Mouse (Mus musculus) limb, embryonic 14.5 days (tissue): ENCODE measurements at regions not wholly inside any gene's neighbourhood (a gene's known extent, or its start where the extent isn't known, plus 50 kb on each side); places are given as distances from the start of the nearest gene placed in this dataset.

Source experiments
- ATAC-seq: fragments of 200-750 bp; cut with Nextera tagmentation; 2 replicates; pipeline ENCODE4 v1.8.0; 2017; ENCODE audit warnings: low read depth, moderate number of reproducible peaks, moderate TSS enrichment; ENCODE audit not compliant: low FRiP score
- DNase-seq: peaks from one replicate; pipeline ENCODE4 v3.0.0-alpha.2; 2015; ENCODE audit warnings: low spot score
- H3K27ac ChIP-seq: fragments of 300-500 bp; sonication (generic); replicated peaks from 2 replicates; pipeline ENCODE4 v1.5.1; 2014; ENCODE audit warnings: low read depth, mild to moderate bottlenecking, low read length, moderate library complexity, mixed read lengths
- H3K27me3 ChIP-seq: fragments of 300-500 bp; sonication (generic); 2 replicates; pipeline ENCODE4 v1.6.1; 2014; ENCODE audit warnings: low read length, mixed read lengths; ENCODE audit not compliant: control insufficient read depth, insufficient read depth
- H3K36me3 ChIP-seq: fragments of 300-500 bp; sonication (generic); 2 replicates; pipeline ENCODE4 v1.6.1; 2014; ENCODE audit warnings: mild to moderate bottlenecking, low read length, moderate library complexity, mixed read lengths; ENCODE audit not compliant: control insufficient read depth, insufficient read depth
- H3K4me1 ChIP-seq: fragments of 300-500 bp; sonication (generic); 2 replicates; pipeline ENCODE4 v1.6.1; 2014; ENCODE audit warnings: antibody characterized with exemption, low read length, mixed read lengths; ENCODE audit not compliant: control insufficient read depth, insufficient read depth
- H3K4me2 ChIP-seq: fragments of 300-500 bp; sonication (generic); replicated peaks from 2 replicates; pipeline ENCODE4 v1.6.1; 2014; ENCODE audit warnings: low read depth, mild to moderate bottlenecking, low read length, moderate library complexity; ENCODE audit not compliant: severe bottlenecking
- H3K4me3 ChIP-seq: fragments of 300-500 bp; sonication (generic); replicated peaks from 2 replicates; pipeline ENCODE4 v1.5.1; 2014; ENCODE audit warnings: low read length
- H3K9ac ChIP-seq: fragments of 300-500 bp; sonication (generic); 2 replicates; pipeline ENCODE4 v1.6.1; 2014; ENCODE audit warnings: mild to moderate bottlenecking, low read depth, low read length, moderate library complexity; ENCODE audit not compliant: severe bottlenecking
- H3K9me3 ChIP-seq: fragments of 300-500 bp; sonication (generic); 2 replicates; pipeline ENCODE4 v1.6.1; 2016; ENCODE audit warnings: low read length; ENCODE audit not compliant: control insufficient read depth
- POLR2A ChIP-seq: fragments of 200-500 bp; IDR thresholded peaks from 2 replicates; pipeline ENCODE4 v1.8.0; 2012; ENCODE audit warnings: inconsistent platforms, mild to moderate bottlenecking, moderate library complexity, borderline replicate concordance; ENCODE audit not compliant: insufficient read depth, insufficient read length; ENCODE audit errors: extremely low read depth
- WGBS: fragments of 180-500 bp; shearing (Covaris S2); extraction: QIAGEN DNeasy Blood & Tissue Kit; methylation state at CpG from one replicate; pipeline ENCODE4 v1.1.7; 2014; 5-methylcytosine and 5-hydroxymethylcytosine counted together

GRCm38 (mm10) chr2:137880211-137881031 is 375.9 kb upstream of the Btbd3 start:
- Histone ChIP-seq H3K27ac (0 out of 2 replicates have a peak overlapping the region, but pooled peaks have one; percentile 16), H3K4me1 (0 out of 2 replicates have a peak, but pooled peaks cover 2% of the 10 kb centered on the region), H3K36me3 (no peaks in the 10 kb centered on the region), H3K9me3 (no peaks in the 10 kb centered on the region), H3K9ac (no peak overlapping the region), H3K27me3 (no peaks in the 10 kb centered on the region), H3K4me2 (no peak overlapping the region), H3K4me3 (no peak overlapping the region)
- ATAC-seq (peak; percentile 84), DNase-seq (peak; percentile 64)
- 30% methylated on average over 7 of the region's 7 CpGs for WGBS
- no peak for TF ChIP-seq POLR2A

GRCm38 (mm10) chr2:137869676-137870075 is 386.7 kb upstream of the Btbd3 start:
- H3K27ac ChIP-seq, result no peak overlapping the region
- H3K27me3 ChIP-seq, result no peaks in the 10 kb centered on the region
- ATAC-seq (no peak), DNase-seq (no peak)
- H3K4me1 ChIP-seq, result no peaks in the 10 kb centered on the region
- WGBS, result 85% methylated on average over 4 of the region's 4 CpGs
- no peak overlapping the region for H3K9ac ChIP-seq
- H3K36me3 ChIP-seq, result no peaks in the 10 kb centered on the region
- no peaks in the 10 kb centered on the region for H3K9me3 ChIP-seq
- H3K4me3 ChIP-seq, result no peak overlapping the region
- no peak overlapping the region for H3K4me2 ChIP-seq
- TF ChIP-seq POLR2A, result no peak

- H3K9me3 ChIP-seq, result no peaks in the 10 kb centered on the region
- DNase-seq (peak; percentile 74), ATAC-seq (no peak)
- H3K27me3 ChIP-seq, result no peaks in the 10 kb centered on the region
- H3K27ac ChIP-seq, result no peak overlapping the region
- no peaks in the 10 kb centered on the region for H3K36me3 ChIP-seq
- H3K4me3 ChIP-seq, result no peak overlapping the region
- peaks cover 3% of the 10 kb centered on the region; the same call in 1 of the 2 replicates for H3K4me1 ChIP-seq
- no peak overlapping the region for H3K9ac ChIP-seq
- 62% methylated on average over 4 of the region's 4 CpGs for WGBS
- no peak for TF ChIP-seq POLR2A
- H3K4me2 ChIP-seq, result no peak overlapping the region
Observed at GRCm38 (mm10) chr2:137854494-137854893, 401.9 kb upstream of the Btbd3 start.

GRCm38 (mm10) chr2:137853399-137854259 is 402.7 kb upstream of the Btbd3 start:
- Histone ChIP-seq H3K9me3 (no peaks in the 10 kb centered on the region), H3K4me2 (no peak overlapping the region; the same call in 1 of the 2 replicates), H3K9ac (no peak overlapping the region), H3K27ac (no peak overlapping the region), H3K36me3 (no peaks in the 10 kb centered on the region), H3K27me3 (no peaks in the 10 kb centered on the region), H3K4me3 (no peak overlapping the region), H3K4me1 (peaks cover 3% of the 10 kb centered on the region; the same call in 1 of the 2 replicates)
- 7% methylated on average over 10 of the region's 10 CpGs for WGBS
- ATAC-seq, result peak; percentile 55; the same call in 1 of the 2 replicates
- peak; percentile 19 for DNase-seq
- no peak for TF ChIP-seq POLR2A

GRCm38 (mm10) chr2:137847901-137848300 is 408.5 kb upstream of the Btbd3 start:
- WGBS, result 58% methylated on average over 2 of the region's 2 CpGs

More at GRCm38 (mm10) chr2:137847901-137848300, 408.5 kb upstream of the Btbd3 start:
- H3K4me1 ChIP-seq, result no peaks in the 10 kb centered on the region
- no peak for TF ChIP-seq POLR2A
- no peak overlapping the region for H3K9ac ChIP-seq
- DNase-seq, result no peak
- H3K36me3 ChIP-seq, result no peaks in the 10 kb centered on the region
- no peak overlapping the region for H3K4me3 ChIP-seq
- no peaks in the 10 kb centered on the region for H3K9me3 ChIP-seq
- no peak overlapping the region for H3K27ac ChIP-seq
- ATAC-seq, result no peak
- H3K4me2 ChIP-seq, result no peak overlapping the region
- no peaks in the 10 kb centered on the region for H3K27me3 ChIP-seq
